Mouse (Mus musculus): ENCODE data around the gene Kdm5b. TPM values are rescaled to one million over a fixed set of nuclear protein-coding genes. Genes with fewer than 3 reads are reported as not detected.
"Not testable (repeated sequence)": the region's sequence is repeated elsewhere in the genome, so short reads cannot be mapped to it uniquely, and the experiment has no call there.

Kdm5b gene
- polyA plus RNA-seq (2015; fragmentation: Nextera tagmentation; extraction: Ambion mirVana) = 49.9 and 58.9 TPM in 2 replicates

DNA sequence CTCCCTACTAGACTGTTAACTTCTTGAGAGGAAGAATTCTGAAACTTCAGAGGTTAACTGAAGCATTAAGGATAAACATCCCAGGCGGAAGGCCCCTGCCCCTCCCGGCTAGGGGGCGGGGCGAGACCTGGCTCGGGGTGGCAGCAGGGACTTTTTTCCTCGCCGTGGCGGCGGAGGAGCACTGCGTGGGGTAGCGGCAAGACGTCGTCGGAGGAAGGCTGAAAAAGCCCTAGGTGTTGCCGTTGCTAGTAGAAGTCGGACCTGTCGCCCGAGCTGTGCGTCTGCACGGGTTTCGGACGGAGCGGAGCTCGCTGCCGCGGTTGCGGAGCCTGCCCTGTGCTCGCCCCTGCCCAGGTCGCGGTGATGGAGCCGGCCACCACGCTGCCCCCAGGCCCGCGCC is at the start of gene Kdm5b:
Gene Kdm5b (plus strand): TSS at position 196 of the 400 bp plus-strand sequence.
- Histone ChIP-seq H3K4me2 (ENCODE audit: low read length) (peak within 1 kb of the TSS; percentile 69), H3K4me3 (ENCODE audit: low read length) (peak within 1 kb of the TSS; percentile 100), H3K9ac (ENCODE audit: low read depth, low read length) (peak within 1 kb of the TSS; percentile 99), H3K9me3 (ENCODE audit: control insufficient read depth, low read length) (no peaks in the 10 kb centered on the region), H3K36me3 (ENCODE audit: control insufficient read depth, insufficient read depth, low read length) (no peaks in the 10 kb centered on the region), H3K4me1 (ENCODE audit: control insufficient read depth, insufficient read depth, low read depth, low read length) (peaks cover 27% of the 10 kb centered on the region), H3K27me3 (replicated peaks; ENCODE audit: control insufficient read depth, insufficient read depth, low read length) (no peaks in the 10 kb centered on the region), H3K27ac (ENCODE audit: low read depth, low read length) (peak within 1 kb of the TSS; percentile 93)
- under 1% methylated on average over 19 of the region's 34 CpGs for WGBS
- ATAC-seq = peak; percentile 11; the same call in 1 of the 2 replicates

GRCm38 (mm10) chr1:134512183-134512582 is 47.8 kb upstream of the Kdm5b start:
- Histone ChIP-seq H3K4me3 (ENCODE audit: low read length) (no peak overlapping the region), H3K9me3 (ENCODE audit: control insufficient read depth, low read length) (no peaks in the 10 kb centered on the region), H3K4me1 (ENCODE audit: control insufficient read depth, insufficient read depth, low read depth, low read length) (peaks cover 12% of the 10 kb centered on the region), H3K27me3 (replicated peaks; ENCODE audit: control insufficient read depth, insufficient read depth, low read length) (peaks cover 3% of the 10 kb centered on the region), H3K9ac (ENCODE audit: low read depth, low read length) (no peak overlapping the region), H3K4me2 (ENCODE audit: low read length) (no peak overlapping the region), H3K27ac (ENCODE audit: low read depth, low read length) (no peak overlapping the region), H3K36me3 (ENCODE audit: control insufficient read depth, insufficient read depth, low read length) (peaks cover 10% of the 10 kb centered on the region)
- ATAC-seq = no peak
- WGBS = 47% methylated on average over 4 of the region's 4 CpGs

- H3K9me3 ChIP-seq (ENCODE audit: control insufficient read depth, low read length) = no peaks in the 10 kb centered on the region
These were observed 47.4 kb upstream of the Kdm5b start for GRCm38 (mm10) chr1:134512584-134512983.

GRCm38 (mm10) chr1:134513312-134513860 is 46.6 kb upstream of the Kdm5b start:
- Histone ChIP-seq H3K4me2 (ENCODE audit: low read length) (peak overlapping the region; percentile 84), H3K27ac (ENCODE audit: low read depth, low read length) (no peak overlapping the region), H3K36me3 (ENCODE audit: control insufficient read depth, insufficient read depth, low read length) (peaks cover under 1% of the 10 kb centered on the region; the same call in 1 of the 2 replicates), H3K4me3 (ENCODE audit: low read length) (peak overlapping the region; percentile 43), H3K9me3 (ENCODE audit: control insufficient read depth, low read length) (no peaks in the 10 kb centered on the region), H3K27me3 (replicated peaks; ENCODE audit: control insufficient read depth, insufficient read depth, low read length) (peaks cover 3% of the 10 kb centered on the region), H3K9ac (ENCODE audit: low read depth, low read length) (peak overlapping the region; percentile 67), H3K4me1 (ENCODE audit: control insufficient read depth, insufficient read depth, low read depth, low read length) (peaks cover 12% of the 10 kb centered on the region)
- peak; percentile 56 for ATAC-seq
- 2% methylated on average over 34 of the region's 38 CpGs for WGBS

More at GRCm38 (mm10) chr1:134512584-134512983, 47.4 kb upstream of the Kdm5b start:
- Histone ChIP-seq H3K4me2 (ENCODE audit: low read length) (peak overlapping the region; percentile 84; the same call in 1 of the 2 replicates), H3K36me3 (ENCODE audit: control insufficient read depth, insufficient read depth, low read length) (peaks cover 7% of the 10 kb centered on the region), H3K9ac (ENCODE audit: low read depth, low read length) (no peak overlapping the region), H3K27ac (ENCODE audit: low read depth, low read length) (no peak overlapping the region), H3K4me3 (ENCODE audit: low read length) (no peak overlapping the region; the same call in 1 of the 2 replicates), H3K27me3 (replicated peaks; ENCODE audit: control insufficient read depth, insufficient read depth, low read length) (peaks cover 3% of the 10 kb centered on the region), H3K4me1 (ENCODE audit: control insufficient read depth, insufficient read depth, low read depth, low read length) (peaks cover 12% of the 10 kb centered on the region)
- ATAC-seq = no peak
- WGBS = 48% methylated on average over 6 of the region's 6 CpGs

DNA sequence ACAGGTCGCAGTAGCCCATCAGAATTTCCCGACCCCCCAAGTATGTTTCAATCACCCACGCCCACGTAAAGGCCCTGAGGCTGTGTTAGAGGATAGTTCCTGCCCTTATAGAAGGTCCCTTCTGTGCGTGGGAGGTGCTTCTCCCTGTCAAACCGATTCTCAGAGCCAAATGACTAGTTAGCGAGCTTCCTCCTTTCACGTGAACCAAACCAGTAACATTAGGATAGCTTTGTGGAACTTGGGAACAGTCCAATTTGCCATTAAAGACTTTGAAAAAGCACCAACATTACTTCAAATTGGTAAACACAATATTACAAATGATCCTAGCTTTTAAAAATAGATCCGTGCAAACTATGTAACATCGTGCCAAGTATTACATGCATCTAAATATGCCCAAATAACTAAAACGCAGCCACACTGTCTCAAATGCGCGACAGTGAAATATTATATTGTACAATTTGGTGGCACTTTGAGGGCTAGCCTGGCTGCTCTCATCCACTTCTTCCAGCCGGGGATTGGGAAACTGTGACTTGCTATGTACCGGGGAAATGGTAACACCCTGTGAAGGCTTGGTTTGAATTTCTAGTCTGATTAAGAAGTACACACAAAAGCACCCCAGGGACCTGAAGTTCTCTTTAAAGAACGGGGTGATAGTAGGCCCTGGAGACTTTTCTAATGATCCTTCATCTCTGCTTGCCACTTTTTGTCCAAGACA is 45.9 kb upstream of the Kdm5b start:
- Histone ChIP-seq H3K27ac (ENCODE audit: low read depth, low read length) (no peak overlapping the region), H3K9me3 (ENCODE audit: control insufficient read depth, low read length) (no peaks in the 10 kb centered on the region), H3K4me1 (ENCODE audit: control insufficient read depth, insufficient read depth, low read depth, low read length) (peaks cover 12% of the 10 kb centered on the region), H3K36me3 (ENCODE audit: control insufficient read depth, insufficient read depth, low read length) (no peaks in the 10 kb centered on the region), H3K27me3 (replicated peaks; ENCODE audit: control insufficient read depth, insufficient read depth, low read length) (peaks cover 3% of the 10 kb centered on the region), H3K4me2 (ENCODE audit: low read length) (peak overlapping the region; percentile 84), H3K4me3 (ENCODE audit: low read length) (peak overlapping the region; percentile 43), H3K9ac (ENCODE audit: low read depth, low read length) (no peak overlapping the region; the same call in 1 of the 2 replicates)
- ATAC-seq = no peak
- 45% methylated on average over 16 of the region's 16 CpGs for WGBS

GRCm38 (mm10) chr1:134515891-134516290 is 44.1 kb upstream of the Kdm5b start:
- H3K4me2 ChIP-seq (ENCODE audit: low read length) = no peak overlapping the region
- no peaks in the 10 kb centered on the region for H3K9me3 ChIP-seq (ENCODE audit: control insufficient read depth, low read length)
- H3K4me1 ChIP-seq (ENCODE audit: control insufficient read depth, insufficient read depth, low read depth, low read length) = peaks cover 12% of the 10 kb centered on the region
- H3K4me3 ChIP-seq (ENCODE audit: low read length) = no peak overlapping the region
- no peak for ATAC-seq
- H3K36me3 ChIP-seq (ENCODE audit: control insufficient read depth, insufficient read depth, low read length) = no peaks in the 10 kb centered on the region
- 73% methylated on average over 2 of the region's 2 CpGs for WGBS
- H3K27ac ChIP-seq (ENCODE audit: low read depth, low read length) = no peak overlapping the region
- H3K9ac ChIP-seq (ENCODE audit: low read depth, low read length) = no peak overlapping the region
- peaks cover 3% of the 10 kb centered on the region for H3K27me3 ChIP-seq (replicated peaks; ENCODE audit: control insufficient read depth, insufficient read depth, low read length)

- ATAC-seq = peak; percentile 21; the same call in 1 of the 2 replicates
- Histone ChIP-seq H3K4me3 (ENCODE audit: low read length) (no peak overlapping the region), H3K36me3 (ENCODE audit: control insufficient read depth, insufficient read depth, low read length) (no peaks in the 10 kb centered on the region), H3K27me3 (replicated peaks; ENCODE audit: control insufficient read depth, insufficient read depth, low read length) (peaks cover 3% of the 10 kb centered on the region), H3K4me2 (ENCODE audit: low read length) (no peak overlapping the region), H3K9ac (ENCODE audit: low read depth, low read length) (no peak overlapping the region), H3K9me3 (ENCODE audit: control insufficient read depth, low read length) (no peaks in the 10 kb centered on the region), H3K4me1 (ENCODE audit: control insufficient read depth, insufficient read depth, low read depth, low read length) (peaks cover 12% of the 10 kb centered on the region), H3K27ac (ENCODE audit: low read depth, low read length) (no peak overlapping the region; the same call in 1 of the 2 replicates)
- 26% methylated on average over 4 of the region's 4 CpGs for WGBS
These were observed 43.3 kb upstream of the Kdm5b start for GRCm38 (mm10) chr1:134516491-134517198.

DNA sequence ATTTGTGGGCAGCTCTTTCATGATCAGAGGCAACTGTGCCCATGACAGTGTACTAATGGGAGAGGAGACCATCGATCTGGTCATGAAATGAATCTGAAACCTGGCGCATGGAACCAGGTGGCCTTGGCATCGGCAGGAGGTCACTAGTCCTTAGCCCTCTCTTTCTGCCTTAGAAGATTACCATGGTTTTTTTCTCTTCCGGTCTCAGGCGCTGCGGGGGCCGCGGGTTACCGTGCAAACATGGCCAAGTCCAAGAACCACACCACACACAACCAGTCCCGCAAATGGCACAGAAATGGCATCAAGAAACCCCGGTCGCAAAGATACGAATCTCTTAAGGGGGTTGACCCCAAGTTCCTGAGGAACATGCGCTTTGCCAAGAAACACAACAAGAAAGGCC is 42.1 kb upstream of the Kdm5b start:
- ATAC-seq; H3K4me2 ChIP-seq (ENCODE audit: low read length); H3K9me3 ChIP-seq (ENCODE audit: control insufficient read depth, low read length): not testable (repeated sequence)

DNA sequence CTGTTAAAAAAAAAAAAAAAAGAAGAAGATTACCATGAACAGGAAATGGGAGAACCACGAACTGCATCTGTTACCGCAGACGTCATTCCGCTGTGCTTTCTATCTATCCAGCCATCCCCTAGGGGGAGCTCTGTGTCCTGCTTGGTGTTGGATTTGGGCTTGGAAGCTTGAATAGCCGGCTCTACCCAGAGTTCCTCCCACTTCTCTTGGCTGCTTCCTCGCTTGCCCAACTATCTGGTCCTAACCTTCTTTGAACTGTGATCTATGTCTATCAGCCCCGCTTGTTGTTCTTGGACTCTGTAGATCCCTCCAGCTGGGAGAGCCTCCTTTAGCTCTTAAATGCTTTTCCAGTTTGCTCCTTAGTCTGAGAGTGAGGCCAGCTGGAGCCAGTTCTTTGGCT is 41.3 kb upstream of the Kdm5b start:
- Histone ChIP-seq H3K4me3 (ENCODE audit: low read length) (no peak overlapping the region), H3K36me3 (ENCODE audit: control insufficient read depth, insufficient read depth, low read length) (no peaks in the 10 kb centered on the region), H3K9me3 (ENCODE audit: control insufficient read depth, low read length) (no peaks in the 10 kb centered on the region), H3K4me1 (ENCODE audit: control insufficient read depth, insufficient read depth, low read depth, low read length) (no peaks in the 10 kb centered on the region), H3K9ac (ENCODE audit: low read depth, low read length) (no peak overlapping the region), H3K4me2 (ENCODE audit: low read length) (no peak overlapping the region), H3K27ac (ENCODE audit: low read depth, low read length) (no peak overlapping the region), H3K27me3 (replicated peaks; ENCODE audit: control insufficient read depth, insufficient read depth, low read length) (peaks cover 3% of the 10 kb centered on the region)
- ATAC-seq = peak; percentile 72
- 10% methylated on average over 7 of the region's 7 CpGs for WGBS

More for the DNA sequence above, 42.1 kb upstream of the Kdm5b start:
- not testable (repeated sequence) for H3K4me3 ChIP-seq (ENCODE audit: low read length); H3K27me3 ChIP-seq (replicated peaks; ENCODE audit: control insufficient read depth, insufficient read depth, low read length); H3K36me3 ChIP-seq (ENCODE audit: control insufficient read depth, insufficient read depth, low read length); H3K27ac ChIP-seq (ENCODE audit: low read depth, low read length); H3K9ac ChIP-seq (ENCODE audit: low read depth, low read length); H3K4me1 ChIP-seq (ENCODE audit: control insufficient read depth, insufficient read depth, low read depth, low read length)
- WGBS = 98% methylated on average over 10 of the region's 14 CpGs

Measured in hindbrain, embryonic 16.5 days (tissue).